Mouse (Mus musculus) erythroblast, embryonic 14.5 days (primary cell): ENCODE data around the gene Igfbp6.

Experiments used
- GATA1 ChIP-seq: IDR thresholded peaks from 2 replicates; pipeline ENCODE4 v1.6.1; 2012; ENCODE audit warnings: low read length, inconsistent platforms, mixed read lengths
- TAL1 ChIP-seq: IDR thresholded peaks from 3 replicates; pipeline ENCODE4 v1.6.1; 2012; ENCODE audit warnings: low read length, inconsistent platforms, mixed read lengths

DNA sequence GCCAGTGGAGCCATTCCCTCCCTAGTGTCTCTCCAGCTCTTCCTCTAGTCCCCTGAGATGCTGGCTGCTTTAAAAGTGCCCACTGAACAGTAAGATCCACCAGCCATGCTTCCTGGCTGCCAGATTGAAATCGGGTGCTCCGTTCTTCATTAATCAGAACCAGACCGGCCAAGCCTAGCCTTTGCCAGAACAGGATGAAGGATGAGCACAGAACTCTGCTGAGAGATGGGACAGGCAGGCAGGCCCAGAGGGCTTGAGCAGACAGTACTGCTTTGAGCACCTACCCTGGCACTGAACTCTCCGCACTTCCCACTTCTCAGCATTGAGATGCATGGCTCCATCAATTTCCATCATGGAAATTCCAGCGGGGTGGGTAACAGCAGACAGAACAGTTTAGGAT lies 44.9 kb upstream of the Igfbp6 start:
- TF ChIP-seq TAL1 (no peak), GATA1 (no peak)
